ENCODE assay signal across 10 mouse cellular contexts in the genomic region with DNA sequence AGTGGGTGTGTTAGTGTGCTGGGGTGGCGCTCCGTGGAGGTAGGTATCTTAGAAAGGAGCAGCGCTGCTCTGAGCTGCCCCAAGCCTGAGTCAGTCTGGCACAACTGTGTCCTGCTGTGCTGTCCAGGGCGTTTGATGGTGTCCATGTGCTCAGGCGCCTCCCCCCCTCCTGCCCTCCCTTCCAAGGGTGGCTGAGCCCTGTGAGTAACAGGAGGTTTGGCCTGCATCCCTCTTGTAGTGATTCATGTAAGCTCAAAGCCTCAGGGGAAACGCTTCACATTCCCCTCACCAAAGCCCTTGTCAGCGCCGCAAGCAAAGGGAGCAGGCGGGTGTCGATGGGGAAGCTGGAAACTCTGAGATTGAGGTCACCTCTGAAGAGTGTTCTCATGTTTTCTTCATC. TPM values are rescaled to one million over a fixed set of nuclear protein-coding genes. Genes with fewer than 3 reads are reported as not detected.
DNase-seq lines count a peak whose midpoint lies in the region; ATAC-seq and TF ChIP-seq lines count a peak whose summit lies in the region.
"Had no signal": no experiment of that assay in that cellular context is flagged by ENCODE, and none has a peak within 500 bp of the region (broad histone marks: within the 10 kb centered on the region; RNA-seq: fewer than 3 reads in every experiment).

No protein-coding gene starts in this region.

- peak; percentile 45 for DNase-seq in lung, embryonic 14.5 days
- no peak for DNase-seq in lung, postnatal 25 days (ENCODE audit: low spot score)
- no peak for DNase-seq in embryonic facial prominence, embryonic 10.5 days (ENCODE audit: low spot score)
- DNase-seq in skeletal muscle tissue, adult 2 months (ENCODE audit: low read depth, low spot score) = peak; percentile 85
- DNase-seq in thymus, adult 2 months = no peak
- no peak for DNase-seq in hindbrain, postnatal 0 days (ENCODE audit: low spot score)
- DNase-seq: liver, embryonic 13.5 days had no signal

- H3K4me1 ChIP-seq in lung, embryonic 14.5 days (ENCODE audit: insufficient read depth) = no peaks in the 10 kb centered on the region; the same call in 1 of the 2 replicates
- H3K4me1 ChIP-seq in embryonic facial prominence, embryonic 10.5 days = peaks cover 54% of the 10 kb centered on the region
- H3K4me1 ChIP-seq in heart, embryonic 16.5 days (ENCODE audit: control insufficient read depth, insufficient read depth, low read length) = peaks cover 22% of the 10 kb centered on the region
- no peaks in the 10 kb centered on the region for H3K4me1 ChIP-seq in thymus, adult 2 months (replicated peaks; ENCODE audit: control insufficient read depth, insufficient read depth, low read length)
- no peaks in the 10 kb centered on the region for H3K4me1 ChIP-seq in hindbrain, postnatal 0 days (ENCODE audit: insufficient read depth, low read length)

- no peaks in the 10 kb centered on the region for H3K27me3 ChIP-seq in lung, embryonic 14.5 days (ENCODE audit: insufficient read depth, low read length)
- no peaks in the 10 kb centered on the region for H3K27me3 ChIP-seq in embryonic facial prominence, embryonic 10.5 days (replicated peaks; ENCODE audit: low read depth, poor library complexity, severe bottlenecking)
- H3K27me3 ChIP-seq in heart, embryonic 16.5 days (ENCODE audit: control insufficient read depth, insufficient read depth, low read length) = no peaks in the 10 kb centered on the region
- no peaks in the 10 kb centered on the region for H3K27me3 ChIP-seq in thymus, adult 2 months (ENCODE audit: control insufficient read depth, insufficient read depth, low read length)
- no peaks in the 10 kb centered on the region for H3K27me3 ChIP-seq in hindbrain, postnatal 0 days (ENCODE audit: insufficient read depth, low read length)
- H3K27me3 ChIP-seq: embryonic facial prominence, embryonic 13.5 days; liver, embryonic 13.5 days had no signal

- no peaks in the 10 kb centered on the region for H3K9me3 ChIP-seq in lung, embryonic 14.5 days (ENCODE audit: low read depth, low read length)
- H3K9me3 ChIP-seq in embryonic facial prominence, embryonic 10.5 days = peaks cover 3% of the 10 kb centered on the region; the same call in 1 of the 2 replicates
- no peaks in the 10 kb centered on the region for H3K9me3 ChIP-seq in heart, embryonic 16.5 days (replicated peaks; ENCODE audit: control insufficient read depth, low read length)
- H3K9me3 ChIP-seq in hindbrain, postnatal 0 days (ENCODE audit: low read length) = no peaks in the 10 kb centered on the region
- H3K9me3 ChIP-seq: embryonic facial prominence, embryonic 13.5 days had no signal

- no peak overlapping the region for H3K4me2 ChIP-seq in lung, embryonic 14.5 days
- no peak overlapping the region for H3K4me2 ChIP-seq in heart, embryonic 16.5 days (ENCODE audit: low read depth, low read length)
- H3K4me2 ChIP-seq in hindbrain, postnatal 0 days (ENCODE audit: low read depth, low read length) = no peak overlapping the region
- H3K4me2 ChIP-seq: embryonic facial prominence, embryonic 13.5 days; liver, embryonic 13.5 days had no signal

- H3K9ac ChIP-seq in lung, embryonic 14.5 days = no peak overlapping the region
- peak overlapping the region; percentile 30 for H3K9ac ChIP-seq in heart, embryonic 16.5 days (ENCODE audit: low read length)
- no peak overlapping the region for H3K9ac ChIP-seq in hindbrain, postnatal 0 days (replicated peaks; ENCODE audit: low read length)
- H3K9ac ChIP-seq: embryonic facial prominence, embryonic 13.5 days; liver, embryonic 13.5 days had no signal

- TF ChIP-seq POLR2A in thymus, adult 2 months (IDR thresholded peaks at IDR 0.05; ENCODE audit: control insufficient read depth, extremely low read depth, insufficient read depth, low read length, poor library complexity) = no peak

- H3K27ac ChIP-seq in lung, embryonic 14.5 days (ENCODE audit: low read depth) = peak overlapping the region; percentile 21; the same call in 1 of the 2 replicates
- peak overlapping the region; percentile 40; the same call in 1 of the 2 replicates for H3K27ac ChIP-seq in embryonic facial prominence, embryonic 10.5 days (replicated peaks)
- H3K27ac ChIP-seq in heart, embryonic 16.5 days (ENCODE audit: low read length) = peak overlapping the region; percentile 67
- no peak overlapping the region for H3K27ac ChIP-seq in thymus, adult 2 months (ENCODE audit: control insufficient read depth, insufficient read depth, low read length)
- no peak overlapping the region for H3K27ac ChIP-seq in hindbrain, postnatal 0 days
- H3K27ac ChIP-seq: embryonic facial prominence, embryonic 13.5 days; liver, embryonic 13.5 days had no signal

- 42% methylated on average over 10 of the region's 10 CpGs for WGBS in lung, embryonic 14.5 days
- WGBS in embryonic facial prominence, embryonic 10.5 days = 64% methylated on average over 10 of the region's 10 CpGs
- WGBS in heart, embryonic 16.5 days = 23% methylated on average over 10 of the region's 10 CpGs
- 91% methylated on average over 10 of the region's 10 CpGs for WGBS in thymus, adult 2 months
- 71% methylated on average over 10 of the region's 10 CpGs for WGBS in hindbrain, postnatal 0 days

- ATAC-seq in lung, embryonic 14.5 days (ENCODE audit: insufficient read depth) = no peak
- peak; percentile 76 for ATAC-seq in heart, embryonic 16.5 days (replicated peaks; ENCODE audit: extremely low read depth, insufficient read depth, low FRiP score)
- no peak for ATAC-seq in hindbrain, postnatal 0 days
- no peak for ATAC-seq in monocyte, adult 5-6 weeks (replicated peaks; ENCODE audit: insufficient number of reproducible peaks, low FRiP score, low TSS enrichment, poor library complexity, severe bottlenecking)

- peaks cover 53% of the 10 kb centered on the region for H3K36me3 ChIP-seq in lung, embryonic 14.5 days (ENCODE audit: insufficient read depth)
- H3K36me3 ChIP-seq in embryonic facial prominence, embryonic 10.5 days (replicated peaks) = peaks cover 95% of the 10 kb centered on the region
- 0 out of 2 replicates have a peak, but pooled peaks cover 3% of the 10 kb centered on the region for H3K36me3 ChIP-seq in heart, embryonic 16.5 days (ENCODE audit: control insufficient read depth, insufficient read depth)
- H3K36me3 ChIP-seq in thymus, adult 2 months (ENCODE audit: control insufficient read depth, insufficient read depth, low read length) = peaks cover 7% of the 10 kb centered on the region
- H3K36me3 ChIP-seq in hindbrain, postnatal 0 days (ENCODE audit: insufficient read depth, low read length) = peaks cover 13% of the 10 kb centered on the region

- no peak overlapping the region for H3K4me3 ChIP-seq in lung, embryonic 14.5 days (ENCODE audit: low read depth, low read length)
- H3K4me3 ChIP-seq in embryonic facial prominence, embryonic 10.5 days = no peak overlapping the region
- no peak overlapping the region for H3K4me3 ChIP-seq in heart, embryonic 16.5 days (ENCODE audit: low read length)
- H3K4me3 ChIP-seq in thymus, adult 2 months (ENCODE audit: control insufficient read depth, insufficient read depth, low read length) = no peak overlapping the region
- no peak overlapping the region for H3K4me3 ChIP-seq in hindbrain, postnatal 0 days (ENCODE audit: low read length)
- H3K4me3 ChIP-seq: embryonic facial prominence, embryonic 13.5 days; liver, embryonic 13.5 days had no signal

- TF ChIP-seq CTCF in lung, embryonic 14.5 days (IDR thresholded peaks at IDR 0.05; ENCODE audit: low read depth) = no peak
- no peak for TF ChIP-seq CTCF in thymus, adult 2 months (IDR thresholded peaks at IDR 0.05; ENCODE audit: borderline replicate concordance, control insufficient read depth, extremely low read depth, insufficient read depth, low read length, poor library complexity)
- no peak for TF ChIP-seq CTCF in hindbrain, postnatal 0 days (IDR thresholded peaks at IDR 0.05; ENCODE audit: low read depth)

RNA-seq across cellular contexts. Expression of a gene that starts 15.8 kb away (rescaled TPM):
- 168 and 173 TPM in 2 replicates for polyA plus RNA-seq in lung, embryonic 14.5 days (2014; fragmentation: Nextera tagmentation; extraction: Ambion mirVana)
- polyA plus RNA-seq in embryonic facial prominence, embryonic 10.5 days (2016; fragmentation: Nextera tagmentation; extraction: Ambion mirVana) = 119 and 124 TPM in 2 replicates
- 107 and 112 TPM in 2 replicates for polyA plus RNA-seq in heart, embryonic 16.5 days (2015; fragmentation: Nextera tagmentation; extraction: Ambion mirVana)
- 103 and 112 TPM in 2 replicates for polyA plus RNA-seq in thymus, adult 2 months (2012; rRNA removed)
- 57.6 and 78.6 TPM in 2 replicates for total RNA-seq in hindbrain, postnatal 0 days (2014; rRNA removed)
- 99.7 and 100 TPM in 2 replicates for polyA plus RNA-seq in hindbrain, postnatal 0 days (2015; fragmentation: Nextera tagmentation; extraction: Ambion mirVana)
- total RNA-seq in monocyte, adult 5-6 weeks (2017) = 27.0 to 58.3 TPM (median 41.9 TPM) in 3 replicates

RNA-seq across cellular contexts. Expression of a gene that starts 16.0 kb away (rescaled TPM):
- polyA plus RNA-seq in lung, embryonic 14.5 days (2014; fragmentation: Nextera tagmentation; extraction: Ambion mirVana) = 44.1 and 46.1 TPM in 2 replicates
- polyA plus RNA-seq in embryonic facial prominence, embryonic 10.5 days (2016; fragmentation: Nextera tagmentation; extraction: Ambion mirVana) = 56.8 and 58.9 TPM in 2 replicates
- 34.1 and 34.8 TPM in 2 replicates for polyA plus RNA-seq in heart, embryonic 16.5 days (2015; fragmentation: Nextera tagmentation; extraction: Ambion mirVana)
- 69.2 and 77.3 TPM in 2 replicates for polyA plus RNA-seq in thymus, adult 2 months (2012; rRNA removed)
- total RNA-seq in hindbrain, postnatal 0 days (2014; rRNA removed) = 35.4 and 49.1 TPM in 2 replicates
- polyA plus RNA-seq in hindbrain, postnatal 0 days (2015; fragmentation: Nextera tagmentation; extraction: Ambion mirVana) = 41.7 and 44.3 TPM in 2 replicates
- total RNA-seq in monocyte, adult 5-6 weeks (2017) = 39.7 to 45.3 TPM (median 41.0 TPM) in 3 replicates

RNA-seq across cellular contexts. Expression of a gene that starts 23.5 kb away (rescaled TPM):
- 10.3 and 10.7 TPM in 2 replicates for polyA plus RNA-seq in lung, embryonic 14.5 days (2014; fragmentation: Nextera tagmentation; extraction: Ambion mirVana)
- polyA plus RNA-seq in embryonic facial prominence, embryonic 10.5 days (2016; fragmentation: Nextera tagmentation; extraction: Ambion mirVana) = 27.2 and 31.2 TPM in 2 replicates
- polyA plus RNA-seq in heart, embryonic 16.5 days (2015; fragmentation: Nextera tagmentation; extraction: Ambion mirVana) = 8.7 and 10.6 TPM in 2 replicates
- 22.8 and 26.3 TPM in 2 replicates for polyA plus RNA-seq in thymus, adult 2 months (2012; rRNA removed)
- 669 and 698 TPM in 2 replicates for total RNA-seq in hindbrain, postnatal 0 days (2014; rRNA removed)
- polyA plus RNA-seq in hindbrain, postnatal 0 days (2015; fragmentation: Nextera tagmentation; extraction: Ambion mirVana) = 593 and 639 TPM in 2 replicates
- total RNA-seq in monocyte, adult 5-6 weeks (2017) = 7.1 to 9.7 TPM in 2 of 3 replicates, not detected in the other

RNA-seq across cellular contexts. Expression of a gene that starts 25.0 kb away (rescaled TPM):
- polyA plus RNA-seq in lung, embryonic 14.5 days (2014; fragmentation: Nextera tagmentation; extraction: Ambion mirVana) = 124 and 130 TPM in 2 replicates
- 151 and 155 TPM in 2 replicates for polyA plus RNA-seq in embryonic facial prominence, embryonic 10.5 days (2016; fragmentation: Nextera tagmentation; extraction: Ambion mirVana)
- polyA plus RNA-seq in heart, embryonic 16.5 days (2015; fragmentation: Nextera tagmentation; extraction: Ambion mirVana) = 105 and 109 TPM in 2 replicates
- 170 and 183 TPM in 2 replicates for polyA plus RNA-seq in thymus, adult 2 months (2012; rRNA removed)
- 105 and 130 TPM in 2 replicates for total RNA-seq in hindbrain, postnatal 0 days (2014; rRNA removed)
- 143 and 148 TPM in 2 replicates for polyA plus RNA-seq in hindbrain, postnatal 0 days (2015; fragmentation: Nextera tagmentation; extraction: Ambion mirVana)
- total RNA-seq in monocyte, adult 5-6 weeks (2017) = 32.3 to 55.6 TPM (median 50.2 TPM) in 3 replicates

RNA-seq across cellular contexts. Expression of a gene that starts 29.3 kb away (rescaled TPM):
- 27.2 and 29.7 TPM in 2 replicates for polyA plus RNA-seq in lung, embryonic 14.5 days (2014; fragmentation: Nextera tagmentation; extraction: Ambion mirVana)
- 12.8 and 16.0 TPM in 2 replicates for polyA plus RNA-seq in embryonic facial prominence, embryonic 10.5 days (2016; fragmentation: Nextera tagmentation; extraction: Ambion mirVana)
- polyA plus RNA-seq in heart, embryonic 16.5 days (2015; fragmentation: Nextera tagmentation; extraction: Ambion mirVana) = 15.3 and 17.1 TPM in 2 replicates
- polyA plus RNA-seq in thymus, adult 2 months (2012; rRNA removed) = 78.4 and 126 TPM in 2 replicates
- 16.1 and 17.6 TPM in 2 replicates for total RNA-seq in hindbrain, postnatal 0 days (2014; rRNA removed)
- 20.2 and 21.3 TPM in 2 replicates for polyA plus RNA-seq in hindbrain, postnatal 0 days (2015; fragmentation: Nextera tagmentation; extraction: Ambion mirVana)
- 14.8 to 32.2 TPM (median 23.8 TPM) in 3 replicates for total RNA-seq in monocyte, adult 5-6 weeks (2017)

Comparison
In these comparisons a context has a peak if more than half of its experiments do, and no peak if none do; other contexts are left out.
1. DNase-seq: peak in lung, embryonic 14.5 days (single experiment) and skeletal muscle tissue, adult 2 months (single experiment); none in lung, postnatal 25 days (single experiment), embryonic facial prominence, embryonic 10.5 days (single experiment), thymus, adult 2 months (single experiment) and hindbrain, postnatal 0 days (single experiment).
2. H3K27ac ChIP-seq: peak in lung, embryonic 14.5 days (single experiment), embryonic facial prominence, embryonic 10.5 days (single experiment) and heart, embryonic 16.5 days (single experiment); none in thymus, adult 2 months (single experiment) and hindbrain, postnatal 0 days (single experiment).
3. RNA of a gene that starts 23.5 kb away (polyA plus RNA-seq): 593 to 639 TPM in hindbrain, postnatal 0 days; 27.2 to 31.2 TPM in embryonic facial prominence, embryonic 10.5 days, 22.8 to 26.3 TPM in thymus, adult 2 months, 10.3 to 10.7 TPM in lung, embryonic 14.5 days and 8.7 to 10.6 TPM in heart, embryonic 16.5 days; every median in the first group is over 10 times any median in the second.